Mouse (Mus musculus) testis, adult 2 months (tissue): Measurements from ENCODE around the gene A930004D18Rik. TPM values are rescaled to one million over a fixed set of nuclear protein-coding genes. Genes with fewer than 3 reads are reported as not detected.

Source experiments
- H3K27ac ChIP-seq: fragments of 200-500 bp; 2 replicates; pipeline ENCODE4 v1.5.1; 2012; ENCODE audit warnings: low read depth, low read length; ENCODE audit not compliant: control insufficient read depth, insufficient read depth
- H3K27me3 ChIP-seq: fragments of 200-500 bp; 2 replicates; pipeline ENCODE4 v1.6.1; 2012; ENCODE audit warnings: mild to moderate bottlenecking, low read length, moderate library complexity; ENCODE audit not compliant: control insufficient read depth, insufficient read depth
- H3K36me3 ChIP-seq: fragments of 200-500 bp; 2 replicates; pipeline ENCODE4 v1.6.1; 2012; ENCODE audit warnings: mild to moderate bottlenecking, low read length; ENCODE audit not compliant: control insufficient read depth, insufficient read depth
- H3K4me1 ChIP-seq: fragments of 200-500 bp; 2 replicates; pipeline ENCODE4 v1.6.1; 2012; ENCODE audit warnings: low read length; ENCODE audit not compliant: control insufficient read depth, insufficient read depth
- H3K4me3 ChIP-seq: fragments of 200-500 bp; 2 replicates; pipeline ENCODE4 v1.5.1; 2012; ENCODE audit warnings: low read depth, mild to moderate bottlenecking, low read length, moderate library complexity, mixed read lengths; ENCODE audit not compliant: control insufficient read depth
- CTCF ChIP-seq: fragments of 200-500 bp; IDR thresholded peaks from 2 replicates; pipeline ENCODE4 v1.5.1; 2012; ENCODE audit warnings: low read depth, mild to moderate bottlenecking, inconsistent platforms, low read length, moderate library complexity; ENCODE audit not compliant: control insufficient read depth, insufficient read depth, insufficient replicate concordance
- POLR2A ChIP-seq: fragments of 200-500 bp; IDR thresholded peaks from 2 replicates; pipeline ENCODE4 v1.6.1; 2012; ENCODE audit warnings: low read depth, mild to moderate bottlenecking, inconsistent platforms, low read length, moderate library complexity; ENCODE audit not compliant: control insufficient read depth
- polyA plus RNA-seq: library from polyadenylated mRNA; depleted of rRNA; stranded (reverse); fragments of >200 nt; gene quantifications from 2 replicates; pipeline ENCODE4 v1.2.3, GENCODE M21; 2012

The A930004D18Rik gene
- polyA plus RNA-seq, 1 experiment: 0.07 TPM

DNA sequence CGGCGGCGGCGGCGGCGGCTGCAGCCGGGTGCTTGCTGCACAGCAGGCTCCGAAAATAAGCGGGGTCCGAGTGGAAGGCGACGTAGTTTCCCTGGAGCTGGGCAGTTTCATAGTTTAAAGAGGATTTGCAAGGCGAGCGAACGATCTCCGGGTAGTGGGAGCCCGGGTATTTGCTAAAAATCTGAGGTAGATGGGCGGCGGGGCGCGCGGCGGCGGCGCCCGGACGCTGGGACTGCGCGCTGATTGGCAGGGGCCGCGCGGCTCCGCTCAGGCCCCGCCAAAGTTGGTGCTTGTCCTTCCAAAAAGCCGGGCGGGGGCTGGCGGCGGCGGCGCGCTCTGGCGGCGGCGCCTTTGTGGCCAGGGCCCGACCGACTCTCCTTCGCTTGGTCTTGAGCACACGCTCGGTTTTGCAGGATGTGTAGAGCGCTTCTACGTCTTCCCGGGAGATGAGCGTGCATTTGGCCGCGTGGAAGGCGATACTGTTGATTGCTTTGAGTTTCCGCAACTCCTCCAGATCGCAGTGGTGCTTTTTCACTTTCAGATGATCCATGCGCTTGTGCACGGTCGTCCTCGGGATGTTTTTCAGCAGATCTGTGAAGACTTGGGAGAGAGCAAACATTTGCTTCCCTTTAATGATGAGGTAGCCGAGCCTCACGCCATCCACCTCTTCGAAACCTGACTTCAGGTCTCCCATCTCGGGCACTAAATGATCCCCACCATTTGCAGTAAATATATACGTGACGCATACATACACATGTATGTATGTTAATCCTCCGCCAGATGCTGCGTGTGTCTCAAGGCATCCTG, 10.3 kb upstream of the A930004D18Rik start:
- no peaks in the 10 kb centered on the region for H3K36me3 ChIP-seq
- no peaks in the 10 kb centered on the region for H3K27me3 ChIP-seq
- TF ChIP-seq POLR2A (no peak), CTCF (no peak)
- peaks cover 4% of the 10 kb centered on the region for H3K4me1 ChIP-seq
- peak overlapping the region; percentile 25 for H3K27ac ChIP-seq
- H3K4me3 ChIP-seq: peak overlapping the region; percentile 78

DNA sequence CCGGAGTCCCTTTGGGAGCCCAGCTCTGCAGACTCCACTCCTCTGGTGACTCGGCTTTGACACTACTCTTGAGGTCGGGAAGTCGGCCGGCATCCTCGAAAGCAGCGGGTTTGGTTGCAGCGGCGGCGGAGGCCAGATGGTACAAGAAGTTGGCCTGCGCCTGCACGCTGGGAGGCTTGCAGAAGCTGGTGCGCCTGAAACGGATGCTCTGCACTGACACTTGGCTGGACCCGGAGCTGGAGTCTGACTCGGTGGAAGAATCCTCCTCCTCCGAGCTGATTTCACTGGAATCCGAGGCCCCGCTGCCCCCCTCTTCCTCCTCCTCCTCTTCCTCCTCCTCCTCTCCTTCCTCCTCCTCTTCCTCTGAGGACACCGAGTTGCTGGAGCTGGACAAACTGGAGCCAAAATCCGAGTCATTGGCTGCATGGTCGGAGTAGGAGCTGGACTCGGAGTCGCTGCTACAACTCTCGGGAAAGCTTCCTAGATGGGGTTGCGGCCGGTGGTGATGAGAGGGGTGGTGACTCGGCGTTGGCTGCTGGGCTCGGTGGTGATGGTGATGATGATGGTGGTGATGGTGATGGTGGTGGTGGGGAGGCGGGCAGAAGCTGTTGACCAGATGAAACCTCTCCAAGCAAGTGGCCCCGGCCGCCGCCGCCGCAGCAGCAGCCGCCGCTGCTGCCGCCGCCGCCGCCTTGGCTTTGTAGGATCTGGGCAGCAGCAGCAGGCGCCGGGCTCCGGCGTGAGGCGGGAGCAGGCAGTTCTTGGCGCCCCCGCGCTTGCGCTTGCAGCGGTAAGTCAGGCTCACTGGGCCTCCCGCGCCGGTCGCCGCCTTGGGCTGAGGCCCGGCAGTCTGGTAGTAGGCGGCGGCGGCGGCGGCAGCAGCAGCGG, 9.5 kb upstream of the A930004D18Rik start:
- peaks cover 4% of the 10 kb centered on the region for H3K4me1 ChIP-seq
- TF ChIP-seq CTCF: no peak
- TF ChIP-seq POLR2A: no peak
- H3K27ac ChIP-seq: peak overlapping the region; percentile 25

GRCm38 (mm10) chr2:18046186-18046585, 8.6 kb upstream of the A930004D18Rik start:
- no peak for TF ChIP-seq POLR2A
- TF ChIP-seq CTCF: no peak
- peaks cover 6% of the 10 kb centered on the region for H3K4me1 ChIP-seq
- no peaks in the 10 kb centered on the region; the same call in 1 of the 2 replicates for H3K27me3 ChIP-seq
- H3K27ac ChIP-seq: no peak overlapping the region
- no peak overlapping the region for H3K4me3 ChIP-seq
- H3K36me3 ChIP-seq: no peaks in the 10 kb centered on the region

More for the DNA sequence above, 9.5 kb upstream of the A930004D18Rik start:
- no peaks in the 10 kb centered on the region for H3K27me3 ChIP-seq
- H3K4me3 ChIP-seq: peak overlapping the region; percentile 78
- no peaks in the 10 kb centered on the region for H3K36me3 ChIP-seq

DNA sequence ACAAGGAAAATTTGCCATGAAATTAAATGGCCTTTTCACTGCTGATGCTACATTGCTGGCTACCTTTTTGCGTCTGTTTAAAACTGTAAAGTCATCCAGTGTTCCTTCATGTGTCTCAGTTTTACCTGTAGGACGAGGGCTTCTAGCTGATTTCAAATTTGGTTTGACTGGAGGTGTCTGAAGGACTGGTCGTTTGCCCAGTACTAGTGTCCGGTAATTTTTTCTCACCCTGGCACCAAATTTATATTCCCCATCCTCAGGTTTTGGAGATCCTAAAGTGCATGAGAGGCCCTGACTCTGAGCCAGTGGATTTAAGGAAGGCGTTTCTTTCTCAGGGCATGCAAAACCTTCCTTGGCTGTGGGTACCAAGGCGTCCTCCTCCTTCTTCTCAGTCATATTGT, 8.2 kb upstream of the A930004D18Rik start:
- H3K27me3 ChIP-seq: peaks cover under 1% of the 10 kb centered on the region; the same call in 1 of the 2 replicates
- H3K27ac ChIP-seq: no peak overlapping the region
- no peak overlapping the region for H3K4me3 ChIP-seq
- peaks cover 10% of the 10 kb centered on the region for H3K4me1 ChIP-seq
- H3K36me3 ChIP-seq: no peaks in the 10 kb centered on the region
- TF ChIP-seq CTCF (no peak), POLR2A (no peak)

- Histone ChIP-seq H3K4me3 (no peak overlapping the region), H3K4me1 (peaks cover 15% of the 10 kb centered on the region)
Observed at GRCm38 (mm10) chr2:18045143-18045780, 7.7 kb upstream of the A930004D18Rik start.

GRCm38 (mm10) chr2:18041199-18041885, 3.8 kb upstream of the A930004D18Rik start:
- H3K27ac ChIP-seq: no peak overlapping the region
- no peaks in the 10 kb centered on the region for H3K36me3 ChIP-seq
- H3K27me3 ChIP-seq: peaks cover 5% of the 10 kb centered on the region
- TF ChIP-seq POLR2A (no peak), CTCF (no peak)
- peaks cover 22% of the 10 kb centered on the region for H3K4me1 ChIP-seq
- peak overlapping the region; percentile 69 for H3K4me3 ChIP-seq

More at GRCm38 (mm10) chr2:18045143-18045780, 7.7 kb upstream of the A930004D18Rik start:
- no peak for TF ChIP-seq CTCF
- TF ChIP-seq POLR2A: no peak
- Histone ChIP-seq H3K27ac (no peak overlapping the region), H3K27me3 (peaks cover 2% of the 10 kb centered on the region; the same call in 1 of the 2 replicates), H3K36me3 (no peaks in the 10 kb centered on the region)
